Mouse (Mus musculus): ENCODE measurements around the gene Fjx1. TPM values are rescaled to one million over a fixed set of nuclear protein-coding genes. Genes with fewer than 3 reads are reported as not detected.
A peak's percentile ranks its signal among the peaks of the same experiment; 100 is the strongest.

The Fjx1 gene
- 1 to 10 TPM in 1 of 2 experiments, under 1 TPM in 1; 0.46 to 1.2 TPM for total RNA-seq (2021)
- long read RNA-seq, experiment 1, transcript Fjx1-201 (1 exons, 3,134 nt): major isoform, 6 of 6 reads
- long read RNA-seq, experiment 1, partial matches to known transcripts: 0 of 6 reads
- long read RNA-seq, experiment 1, other reads (novel, unspliced or antisense): 0 of 6 reads
- long read RNA-seq, experiment 2: 0 reads

DNA sequence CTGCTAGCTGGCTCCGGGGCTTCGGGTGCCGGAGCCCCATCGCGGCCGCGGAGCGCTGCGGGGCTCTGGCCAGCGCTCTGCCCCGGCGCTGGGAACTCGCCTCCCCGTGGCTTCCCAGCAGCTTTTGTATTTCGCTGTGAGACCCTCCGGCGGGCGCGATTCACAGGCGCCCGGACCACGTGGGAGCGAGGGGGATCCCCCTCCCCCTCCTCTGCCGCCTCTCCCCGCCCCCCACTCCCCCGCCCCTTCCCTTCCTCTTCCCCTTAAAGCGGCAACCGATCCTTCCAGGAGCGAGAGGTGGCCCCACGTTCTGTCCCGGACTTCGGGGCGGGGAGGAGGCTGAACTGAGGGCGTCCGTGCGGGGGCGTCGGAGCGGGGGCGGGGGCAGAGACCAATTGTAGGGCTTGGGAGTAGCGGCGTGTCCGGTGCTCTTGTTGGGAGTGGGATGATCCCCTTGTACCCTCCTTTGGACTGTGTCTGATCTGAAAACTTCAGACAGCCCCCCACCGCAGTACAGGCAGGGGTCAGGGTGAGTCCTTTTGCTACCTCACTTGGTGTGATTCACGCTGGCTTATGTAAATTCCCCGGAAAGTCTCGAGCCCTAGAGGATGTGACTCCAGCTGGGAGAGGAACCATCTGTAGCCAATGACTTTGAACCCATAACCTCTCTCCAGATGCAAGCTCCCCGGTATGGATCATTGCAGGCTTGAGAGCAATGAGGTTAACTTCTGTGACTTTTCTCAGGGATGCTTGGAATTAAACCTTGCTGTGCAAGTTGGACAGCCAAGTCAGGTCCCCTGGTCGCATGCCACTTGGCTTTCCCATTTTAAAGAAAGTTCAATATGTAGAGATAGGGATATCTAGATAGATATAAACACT lies at the start of gene Fjx1:
Gene Fjx1 (minus strand): TSS at position 829 of the 879 bp plus-strand sequence.
- peak; percentile 3 to 30 for DNase-seq

DNA sequence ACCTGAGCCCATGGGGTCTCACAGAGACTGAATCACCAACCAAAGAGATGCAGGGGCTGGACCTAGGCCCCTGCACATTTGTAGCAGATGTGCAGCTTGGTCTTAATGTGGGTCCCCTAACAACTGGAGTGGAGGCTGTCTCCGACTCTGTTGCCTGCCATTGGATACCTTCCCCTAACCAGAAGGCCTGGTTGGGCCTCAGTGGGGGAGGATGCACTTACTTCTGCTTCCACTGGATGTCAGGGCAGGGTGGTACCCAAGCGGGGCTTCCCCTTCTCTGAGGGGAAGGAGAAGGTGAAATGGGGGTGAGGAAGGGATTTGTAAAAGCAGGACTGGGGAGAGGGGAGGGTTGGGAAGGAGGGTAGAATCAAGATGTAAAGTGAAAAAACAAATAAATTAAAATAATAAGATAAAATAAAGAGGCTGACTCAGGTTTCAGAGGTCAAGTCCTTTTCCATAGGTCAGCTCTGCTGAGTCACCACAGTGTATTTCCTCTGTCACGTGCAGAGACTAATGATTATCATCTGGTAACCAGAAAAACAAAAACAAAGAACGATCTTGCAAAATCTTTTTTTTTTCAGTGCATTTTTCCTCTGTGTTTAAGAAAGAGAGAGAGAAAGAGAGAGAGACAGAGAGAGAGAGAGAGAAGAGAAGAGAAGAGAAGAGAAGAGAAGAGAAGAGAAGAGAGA lies 47.8 kb upstream of the Fjx1 start:
- peak; percentile 7 to 11 for DNase-seq

DNA sequence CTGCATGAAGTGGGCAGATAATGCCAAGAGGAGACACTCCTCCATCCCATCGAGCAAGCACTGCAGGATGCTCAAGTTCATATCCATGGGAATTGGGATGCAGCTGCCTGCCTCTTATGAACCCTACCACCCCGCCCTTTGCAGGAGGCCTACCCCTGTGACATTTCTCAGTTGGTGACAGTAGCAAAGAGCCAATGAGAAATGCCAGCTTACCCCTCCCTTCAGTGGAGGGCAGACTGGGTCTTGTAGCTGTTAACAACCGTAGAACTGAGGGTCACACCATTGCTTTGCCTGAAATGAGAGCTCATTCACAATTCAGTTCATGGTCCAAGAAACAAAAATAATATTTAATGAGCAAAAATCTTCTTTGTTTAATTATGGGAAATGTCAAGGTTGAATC lies 28.4 kb upstream of the Fjx1 start:
- DNase-seq: peak in 1 of 2 experiments; percentile 5

DNA sequence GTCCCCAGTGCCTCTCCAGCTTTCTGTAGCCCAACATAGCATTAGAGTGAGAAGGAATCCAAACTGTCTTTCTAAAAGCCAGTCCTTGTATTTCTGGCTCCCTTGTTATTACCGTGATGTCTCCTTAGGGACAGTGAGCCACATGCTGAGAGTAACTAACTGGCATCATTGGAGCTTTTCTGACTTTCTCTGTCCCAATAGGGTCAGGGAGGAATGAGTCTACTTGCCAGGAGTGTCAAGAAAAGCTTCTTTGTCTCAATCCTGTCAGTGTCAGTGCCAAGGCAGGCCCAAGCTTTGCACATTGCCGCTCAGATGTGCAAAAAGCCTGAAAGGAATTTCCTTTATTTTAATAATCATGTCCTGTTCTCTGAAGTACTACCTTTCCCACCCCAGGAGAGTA lies 23.8 kb upstream of the Fjx1 start:
- no peak for DNase-seq

DNA sequence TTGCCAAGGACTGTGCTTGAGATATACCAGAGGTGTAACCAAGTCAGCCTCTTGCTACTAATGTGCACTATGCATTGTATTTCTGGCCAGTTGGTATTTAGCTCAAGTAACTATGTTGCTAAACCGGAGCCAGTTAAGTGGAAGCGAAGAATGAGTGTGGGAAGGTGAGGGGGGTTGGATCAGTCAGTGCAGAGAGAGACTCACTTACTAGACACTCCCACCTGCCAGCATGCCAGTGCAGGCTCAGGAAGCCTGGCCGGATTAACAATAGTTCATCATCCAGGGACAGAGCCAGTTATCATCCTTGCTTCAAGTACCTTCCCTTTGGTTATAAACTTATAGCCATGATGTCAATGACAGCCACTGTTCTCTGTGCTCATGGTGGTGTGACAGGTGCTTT lies 16.3 kb upstream of the Fjx1 start:
- no peak for DNase-seq

DNA sequence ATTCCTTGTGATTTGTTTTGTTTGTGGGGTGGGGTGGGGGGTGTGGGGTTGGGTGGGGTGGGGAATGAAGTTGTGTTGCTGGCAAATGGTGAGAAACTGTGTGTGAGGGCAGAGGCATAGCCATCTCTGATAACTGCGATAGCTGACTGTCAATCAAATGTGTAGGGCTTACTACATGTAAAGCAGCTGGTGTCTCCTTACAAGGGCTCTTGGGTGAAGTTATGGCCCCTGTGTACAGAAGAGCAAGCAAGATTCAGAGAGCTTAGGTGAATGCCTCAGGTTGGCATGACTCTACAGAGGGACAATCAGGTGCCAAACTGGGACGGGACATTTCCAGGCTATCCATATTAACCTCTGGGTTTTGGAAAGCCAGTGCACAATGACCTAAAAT lies 12.0 kb upstream of the Fjx1 start:
- no peak for DNase-seq

DNA sequence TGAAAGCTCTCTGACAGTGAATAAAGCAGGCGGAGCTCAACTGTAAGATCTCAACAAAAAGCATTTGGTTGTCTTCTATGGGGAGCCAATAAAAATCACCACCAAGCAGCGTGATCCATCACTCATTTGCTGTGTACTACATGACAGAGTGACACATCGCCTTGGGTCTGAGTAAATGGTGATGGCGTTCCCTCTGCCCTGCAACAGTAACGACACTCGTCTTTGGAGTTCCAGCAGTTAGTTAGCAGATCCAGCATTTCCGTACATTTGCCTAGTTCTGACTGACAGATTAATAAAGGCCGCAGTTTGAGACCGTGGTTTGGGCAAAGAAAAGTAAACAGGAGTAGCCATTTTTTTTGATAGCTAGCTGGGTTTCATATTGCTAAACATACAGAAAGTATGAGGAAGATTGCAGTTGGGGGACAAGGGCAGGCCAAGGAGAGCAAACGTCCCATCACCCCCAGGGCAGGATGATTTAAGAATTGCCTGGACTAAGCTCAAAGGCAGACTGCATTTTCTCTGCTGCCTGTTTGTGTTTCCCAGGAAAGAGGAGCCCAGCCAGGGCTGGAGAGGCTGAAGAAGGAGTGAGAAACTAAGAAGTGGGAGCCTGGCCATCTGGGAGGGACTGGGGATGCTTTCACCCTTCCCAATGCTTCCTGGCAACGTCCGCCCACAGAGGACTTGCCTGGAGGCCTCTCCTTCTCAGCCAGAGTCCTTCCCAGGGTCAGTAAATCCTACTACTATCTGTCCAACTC lies 11.5 kb upstream of the Fjx1 start:
- peak in 1 of 2 experiments; percentile 21 for DNase-seq

DNA sequence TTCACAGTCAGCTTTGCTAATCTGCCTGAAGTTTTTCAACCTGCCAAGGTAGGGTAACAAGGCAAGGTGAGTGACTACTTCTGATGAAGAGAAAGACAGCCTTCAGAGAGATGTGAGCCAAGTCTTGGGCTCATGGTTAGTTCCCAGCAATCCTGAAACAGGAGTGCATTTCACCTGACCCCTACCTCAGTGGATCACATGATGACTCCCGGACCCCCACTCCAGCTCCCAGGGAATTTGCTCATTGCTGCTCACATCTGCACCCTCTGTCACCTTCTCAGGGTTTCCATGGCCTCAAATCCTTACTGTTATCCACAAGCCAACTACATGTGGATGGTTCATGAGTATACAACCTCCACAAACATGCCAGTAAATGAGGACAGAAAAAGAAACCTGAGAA lies 9.2 kb upstream of the Fjx1 start:
- no peak for DNase-seq

DNA sequence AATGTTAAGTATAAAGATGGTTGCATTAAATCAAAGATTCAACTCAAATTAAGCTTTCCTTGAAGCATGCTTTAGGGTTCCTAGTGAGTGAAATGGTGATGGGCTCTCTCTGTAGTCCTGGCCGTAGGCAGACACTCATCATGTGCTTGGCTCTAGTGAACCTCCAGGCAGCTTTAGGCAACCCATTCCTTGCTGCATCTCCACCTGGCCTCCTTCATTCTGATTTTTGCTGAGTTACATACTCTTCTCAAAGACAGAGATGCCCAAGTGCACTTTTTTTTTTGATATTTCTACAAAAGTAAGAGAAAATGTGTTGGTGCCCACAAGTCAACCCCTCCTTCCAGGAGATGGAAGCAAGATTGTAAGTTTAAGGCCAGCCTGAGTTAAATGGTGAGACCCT lies 2.8 kb upstream of the Fjx1 start:
- no peak for DNase-seq

DNA sequence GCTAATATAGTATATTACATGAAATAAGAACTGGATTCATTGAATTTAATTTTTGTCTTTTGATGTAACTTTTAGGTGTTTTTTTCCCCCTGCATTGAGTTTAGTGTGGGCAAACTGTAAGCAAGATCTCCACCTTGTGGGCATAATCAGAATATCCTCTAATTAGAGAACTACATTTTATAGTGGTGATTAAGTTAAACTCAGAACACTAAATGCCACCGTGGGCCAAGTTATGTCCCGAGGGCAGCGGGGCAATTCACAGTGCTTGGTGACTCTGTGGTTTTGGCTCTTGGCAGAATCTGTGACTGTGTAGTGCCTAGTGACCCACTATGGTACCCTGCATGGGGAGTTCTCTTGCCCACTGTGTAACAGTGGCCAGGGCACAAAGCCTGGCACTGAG lies 1.1 kb upstream of the Fjx1 start:
- DNase-seq: peak in 1 of 2 experiments; percentile 12

DNA sequence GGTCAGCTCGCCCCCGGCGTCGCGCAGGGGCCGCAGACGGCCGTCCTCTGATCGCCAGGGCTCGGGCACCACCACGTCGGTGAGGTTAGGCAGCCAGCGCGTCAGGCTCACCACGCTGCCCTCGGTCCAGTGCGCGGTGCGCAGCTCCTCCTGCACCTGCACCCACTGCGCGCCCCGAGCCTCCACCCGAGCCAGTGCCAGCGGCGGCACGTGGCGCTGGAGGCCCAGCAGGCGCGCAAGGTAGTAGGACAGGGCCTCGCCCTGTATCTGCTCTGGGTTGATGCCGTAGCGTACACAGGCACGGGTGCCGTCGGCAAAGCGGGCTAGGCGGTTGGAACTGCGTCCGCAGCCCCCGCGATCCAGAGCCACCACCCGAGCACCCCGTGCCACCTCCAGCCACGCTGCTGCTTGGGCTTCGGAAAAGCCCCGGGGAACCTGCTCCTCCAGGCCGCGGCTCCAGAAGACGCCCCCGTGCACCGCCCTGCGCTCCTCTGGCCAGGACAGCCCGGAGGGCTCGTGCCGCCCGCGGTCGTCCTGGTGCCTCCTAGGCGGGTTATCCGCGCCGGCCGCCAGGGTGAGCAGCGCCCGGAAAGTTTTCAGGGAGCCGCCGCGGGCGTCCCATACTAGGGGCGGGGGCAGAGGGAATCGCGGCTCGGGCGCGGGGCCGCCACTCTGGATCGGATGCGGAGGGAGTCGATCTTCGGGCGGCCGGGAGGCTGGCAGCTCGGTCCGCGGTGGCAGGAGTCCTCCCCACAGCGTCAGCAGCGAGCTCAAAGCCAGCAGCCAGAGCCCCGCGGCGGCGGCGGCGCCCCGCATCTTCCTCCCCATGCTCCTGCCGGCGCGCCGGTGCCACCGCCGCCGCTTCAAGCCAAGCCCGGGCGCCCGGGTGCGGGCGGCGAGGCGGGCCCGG lies 1.3 kb downstream of the Fjx1 start:
- peak; percentile 32 to 54 for DNase-seq

DNA sequence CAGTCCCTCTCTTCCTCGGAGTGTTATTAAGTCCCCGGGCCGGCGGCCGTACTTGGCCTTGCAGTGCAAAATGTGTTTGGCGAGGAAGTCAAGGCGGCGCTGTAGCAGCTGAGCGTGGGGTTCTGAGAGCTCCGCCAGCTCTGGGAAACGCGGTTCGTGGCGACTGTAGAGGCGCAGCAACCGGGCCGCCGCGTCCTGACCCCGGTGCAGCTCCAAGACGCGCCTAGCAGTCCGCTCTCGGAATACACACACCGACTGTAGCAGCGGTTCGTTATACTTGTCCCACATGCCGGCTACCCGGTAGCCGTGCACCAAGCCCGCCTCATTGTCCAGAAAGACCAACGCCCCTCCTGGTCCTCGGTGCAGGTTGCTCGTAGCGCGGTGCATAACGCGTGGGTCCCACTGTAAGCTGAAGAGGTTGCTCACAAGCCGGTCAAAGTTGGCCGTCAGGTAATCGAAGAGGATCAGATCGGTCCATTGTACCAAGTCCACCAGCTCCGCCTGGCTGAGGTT lies 2.0 kb downstream of the Fjx1 start:
- peak; percentile 66 to 67 for DNase-seq

DNA sequence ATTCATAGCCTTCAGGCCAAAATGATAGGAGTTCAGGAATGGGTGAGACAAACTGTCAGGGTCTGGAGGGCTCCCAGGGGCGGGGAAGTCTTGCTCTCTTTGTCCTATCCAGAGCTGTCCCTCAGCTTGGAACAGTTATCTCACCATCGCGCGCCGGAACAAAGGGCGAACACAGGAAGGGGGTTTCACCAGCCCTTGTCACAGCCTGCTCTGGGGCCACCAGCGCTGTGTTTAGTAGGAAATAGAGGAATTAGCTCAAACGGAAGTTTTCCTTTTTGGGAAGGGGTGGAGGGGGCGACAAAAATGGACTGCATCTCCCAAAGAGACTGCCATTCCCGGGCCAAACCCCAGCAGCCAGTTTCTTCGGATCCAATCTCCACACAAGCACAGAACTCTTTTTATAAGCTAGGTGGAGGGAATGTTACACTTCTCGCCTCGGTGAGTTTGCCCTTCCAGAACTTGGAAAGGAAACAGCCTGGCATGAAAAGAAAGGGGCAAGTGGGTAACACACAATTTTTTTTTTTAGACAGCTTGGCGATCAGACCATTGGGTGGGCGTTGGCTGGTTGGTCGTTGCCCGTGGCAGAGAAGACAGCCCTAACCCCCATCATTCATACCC lies 2.6 kb downstream of the Fjx1 start:
- DNase-seq: no peak

DNA sequence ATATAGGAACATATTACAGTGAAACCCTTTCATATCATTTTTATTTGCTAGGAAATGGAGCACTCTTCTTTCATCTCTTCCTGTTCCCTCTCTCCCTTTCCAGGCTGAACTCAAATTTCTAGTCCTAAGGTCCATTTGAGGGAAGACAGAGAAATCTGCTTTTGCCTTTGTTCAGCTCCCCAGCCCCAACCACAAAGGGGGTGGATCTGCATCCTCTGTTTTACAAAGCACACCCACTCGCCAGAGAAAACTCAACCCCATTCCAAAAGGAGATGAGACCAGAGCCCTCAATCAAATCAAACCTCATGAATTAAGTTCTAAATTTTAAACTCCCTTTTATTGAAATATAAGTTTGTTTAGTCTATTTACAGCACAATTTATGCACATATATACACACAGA lies 3.2 kb downstream of the Fjx1 start:
- no peak for DNase-seq

DNA sequence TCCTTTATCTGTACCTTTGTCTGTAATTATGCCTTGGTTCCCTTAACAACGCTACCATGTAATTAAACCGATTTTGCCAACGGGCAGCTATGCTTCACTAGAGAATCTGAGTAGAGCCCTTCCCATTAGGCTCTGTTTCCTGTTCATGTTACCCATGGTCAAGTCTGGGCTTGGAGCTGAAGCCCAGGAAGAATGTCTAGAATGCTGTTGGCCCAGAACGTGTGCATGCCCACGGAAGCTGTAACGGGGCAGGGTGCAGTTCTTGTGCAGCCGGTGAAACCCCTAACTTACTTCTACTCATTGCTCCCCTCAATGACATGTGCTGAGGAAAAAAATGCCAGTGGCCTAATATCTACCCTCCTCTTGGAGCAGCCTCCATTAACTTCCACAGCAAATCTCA lies 4.5 kb downstream of the Fjx1 start:
- DNase-seq: no peak

DNA sequence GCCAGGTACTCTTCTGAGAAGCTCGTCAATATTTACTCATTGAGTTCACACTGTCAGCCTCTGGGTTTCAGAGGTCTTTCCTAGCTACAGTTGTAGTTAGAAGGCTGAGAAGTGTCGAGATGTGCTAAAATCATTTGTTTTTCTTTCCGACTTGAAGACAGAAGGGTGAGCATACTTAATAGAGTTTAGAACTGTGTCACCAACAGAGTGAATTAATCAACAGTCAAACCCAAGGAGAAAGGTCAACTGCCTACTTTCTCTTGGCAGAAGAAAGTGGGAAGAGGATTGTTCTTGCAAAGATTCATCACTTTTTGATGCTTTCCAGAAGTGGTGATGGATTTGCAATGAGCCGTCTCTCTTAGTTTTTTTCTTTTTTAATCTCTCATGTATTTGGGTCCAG lies 5.4 kb downstream of the Fjx1 start:
- DNase-seq: no peak

DNA sequence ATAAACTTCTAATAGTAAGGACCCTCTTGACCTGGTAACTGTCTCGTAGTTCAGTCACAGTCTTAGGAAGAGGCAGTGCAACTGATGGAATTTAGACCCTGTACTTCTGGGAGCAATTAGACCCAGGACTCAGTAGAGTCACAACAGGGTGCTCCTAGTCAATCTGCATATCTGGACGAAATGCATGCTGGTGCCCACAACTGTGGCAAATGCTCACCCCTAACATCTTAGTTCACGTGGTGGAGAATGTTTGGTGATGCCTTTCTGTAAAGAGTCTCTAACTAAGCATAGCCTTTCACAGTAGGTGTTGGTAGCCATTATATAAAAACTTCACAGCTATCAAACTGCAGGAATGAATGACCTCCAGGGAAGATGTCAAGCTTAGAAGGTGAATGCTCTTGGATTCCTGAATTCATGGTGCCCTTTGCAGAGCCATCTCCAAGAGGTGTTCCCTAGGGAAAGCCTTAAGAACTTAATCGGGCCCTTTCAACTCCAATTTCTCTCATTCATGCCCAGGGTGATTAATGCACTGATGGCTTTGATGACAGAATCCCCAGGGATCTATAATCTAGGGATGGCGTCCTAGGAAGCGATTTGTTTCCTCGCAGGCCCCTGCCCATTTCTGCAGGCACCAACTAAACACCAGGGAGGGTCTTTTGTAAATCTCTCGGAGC lies 14.8 kb downstream of the Fjx1 start:
- no peak for DNase-seq

DNA sequence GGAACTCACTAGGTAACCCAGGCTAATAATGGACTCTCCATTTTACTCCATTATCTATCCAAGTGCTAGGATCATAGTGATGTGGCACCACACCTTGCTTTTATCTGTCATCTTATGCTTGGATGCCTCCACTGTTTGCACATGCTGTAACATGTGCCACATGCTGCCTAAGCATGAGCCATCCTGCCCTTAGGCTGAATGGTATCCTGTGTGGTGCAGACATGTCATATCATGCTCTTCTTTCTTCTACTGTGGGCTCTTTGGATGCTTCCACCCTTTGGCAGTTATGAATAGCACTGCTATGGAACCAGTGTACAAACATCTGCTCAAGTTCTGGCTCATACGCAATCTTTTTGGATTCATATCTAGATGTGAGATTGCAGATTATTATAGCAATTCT lies 18.4 kb downstream of the Fjx1 start:
- no peak for DNase-seq

DNA sequence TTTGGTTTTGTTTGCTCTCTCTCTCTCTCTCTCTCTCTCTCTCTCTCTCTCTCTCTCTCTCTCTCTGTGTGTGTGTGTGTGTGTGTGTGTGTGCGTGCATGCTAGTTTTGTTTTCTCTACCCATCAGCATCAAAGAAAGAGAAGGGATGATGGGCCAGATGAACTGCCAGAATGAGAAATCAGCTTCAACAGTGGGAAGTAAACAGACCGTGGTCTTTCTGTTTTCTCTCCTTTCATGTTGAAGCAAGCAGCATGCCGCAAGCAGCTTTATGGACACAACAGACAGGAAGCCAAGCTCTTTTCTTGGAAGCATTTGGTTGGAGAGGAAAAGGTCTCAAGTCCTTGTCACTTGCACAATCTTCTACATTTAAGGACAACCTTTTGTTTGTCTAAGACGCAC lies 21.2 kb downstream of the Fjx1 start:
- no peak for DNase-seq

DNA sequence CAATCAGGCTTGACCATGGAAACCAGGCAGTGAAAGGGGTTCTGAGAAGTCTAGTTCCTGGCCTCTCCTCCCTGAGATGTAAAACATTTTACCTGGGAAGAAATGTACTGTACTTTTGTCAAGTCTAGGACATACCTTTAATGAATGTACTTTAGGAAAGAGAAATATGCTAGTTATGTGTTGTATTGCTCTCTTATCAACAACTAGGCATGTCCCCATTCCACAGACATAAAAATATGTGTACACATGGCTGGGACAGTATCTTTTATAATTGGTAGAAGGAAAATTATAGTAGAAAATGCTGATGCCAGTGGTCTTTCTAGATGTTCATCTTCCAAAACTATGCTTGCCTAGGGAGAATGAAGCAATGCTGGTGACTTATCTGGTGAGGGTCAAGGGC lies 24.3 kb downstream of the Fjx1 start:
- no peak for DNase-seq

Data from adrenal gland, postnatal 36 days (tissue).